8 mouse cellular contexts compared by ENCODE assay signal in the genomic region with DNA sequence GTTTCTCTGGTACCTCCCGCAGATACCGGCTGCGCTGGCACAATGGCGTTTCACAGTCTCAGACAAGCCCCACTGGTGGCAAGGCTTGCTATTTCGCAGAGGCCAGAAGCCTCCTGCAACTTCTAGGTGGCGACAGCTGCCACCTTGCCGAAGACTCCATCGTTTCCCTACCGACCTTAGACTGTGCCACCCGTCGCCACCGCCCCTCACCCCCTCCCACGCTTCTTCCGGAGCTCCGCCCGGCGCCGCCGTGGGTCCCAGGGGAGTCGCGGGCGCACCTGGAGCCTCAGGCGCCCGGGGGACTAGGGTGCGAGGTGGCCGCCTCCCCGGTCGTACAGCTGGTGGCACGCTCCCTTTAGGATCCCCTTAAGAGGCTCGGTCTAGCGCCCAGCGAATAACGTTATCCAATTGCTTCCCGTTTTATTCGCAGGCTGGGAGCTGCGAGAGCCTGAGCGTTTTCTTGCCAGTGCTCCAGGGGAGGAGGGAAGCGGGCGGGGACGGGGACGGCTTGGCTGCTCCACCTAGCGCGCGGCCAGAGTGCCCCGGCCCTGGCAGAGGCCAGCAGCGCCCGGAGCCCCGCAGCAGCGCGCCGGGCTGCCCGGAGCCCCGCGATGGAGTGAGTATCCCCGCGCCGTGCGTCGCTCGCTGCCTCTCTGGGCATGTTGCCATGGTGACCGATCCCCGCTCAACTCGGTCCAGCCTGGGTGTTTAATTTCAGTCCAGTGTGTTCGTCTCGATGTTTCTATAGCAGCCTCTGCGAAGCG. TPM values are rescaled to one million over a fixed set of nuclear protein-coding genes. Genes with fewer than 3 reads are reported as not detected.
A peak's percentile ranks its signal among the peaks of the same experiment; 100 is the strongest.
DNase-seq lines count a peak whose midpoint lies in the region; ATAC-seq and TF ChIP-seq lines count a peak whose summit lies in the region.

A gene (plus strand): TSS at position 307 of the 764 bp plus-strand sequence.

- H3K4me2 ChIP-seq in hindbrain, postnatal 0 days (ENCODE audit: low read depth, low read length): peak within 1 kb of the TSS; percentile 95

- H3K27me3 ChIP-seq in hindbrain, postnatal 0 days (ENCODE audit: insufficient read depth, low read length): no peaks in the 10 kb centered on the region

- 1% methylated on average over 66 of the region's 67 CpGs for WGBS in hindbrain, postnatal 0 days

- TF ChIP-seq POLR2A in cortical plate, adult 2 months (IDR thresholded peaks at IDR 0.05; ENCODE audit: extremely low read depth, insufficient read depth, low read length): peak; percentile 8; the same call in 1 of the 2 replicates

- H3K9me3 ChIP-seq in hindbrain, postnatal 0 days (ENCODE audit: low read length): no peaks in the 10 kb centered on the region

- H3K4me3 ChIP-seq in cortical plate, adult 2 months (ENCODE audit: insufficient read depth, low read length): peak within 1 kb of the TSS; percentile 48
- peak within 1 kb of the TSS; percentile 69 for H3K4me3 ChIP-seq in hindbrain, postnatal 0 days (ENCODE audit: low read length)

- intact Hi-C loops in left cerebral cortex, postnatal 10 days (cut with DNase I): no loop called here

- peak; percentile 34 to 39 for DNase-seq in adrenal gland, adult 18-20 months (ENCODE audit: low spot score in 2 of 2)
- peak; percentile 66 for DNase-seq in gastrocnemius, postnatal 10 days
- peak; percentile 87 for DNase-seq in hindbrain, postnatal 0 days (ENCODE audit: low spot score)
- peak; percentile 77 to 83 for DNase-seq in left cerebral cortex, postnatal 10 days (ENCODE audit: extremely low spot score in 1 of 2, low spot score in 2 of 2)
- DNase-seq in mesoderm, embryonic 11.5 days (ENCODE audit: low read depth, low spot score): peak; percentile 81
- DNase-seq in skeletal muscle tissue, adult 2 months (ENCODE audit: low read depth, low spot score): peak; percentile 23

- no peak for TF ChIP-seq CTCF in cortical plate, adult 2 months (IDR thresholded peaks at IDR 0.05; ENCODE audit: extremely low read depth, insufficient read depth, low read length)
- no peak for TF ChIP-seq CTCF in hindbrain, postnatal 0 days (IDR thresholded peaks at IDR 0.05; ENCODE audit: low read depth)

- H3K4me1 ChIP-seq in cortical plate, adult 2 months (ENCODE audit: control insufficient read depth, insufficient read depth, low read length): no peaks in the 10 kb centered on the region
- 0 out of 2 replicates have a peak, but pooled peaks cover 5% of the 10 kb centered on the region for H3K4me1 ChIP-seq in hindbrain, postnatal 0 days (ENCODE audit: insufficient read depth, low read length)

- H3K27ac ChIP-seq in cortical plate, adult 2 months (ENCODE audit: insufficient read depth, low read length): peak within 1 kb of the TSS; percentile 91
- peak within 1 kb of the TSS; percentile 91 for H3K27ac ChIP-seq in hindbrain, postnatal 0 days

- no peaks in the 10 kb centered on the region for H3K36me3 ChIP-seq in hindbrain, postnatal 0 days (ENCODE audit: insufficient read depth, low read length)

- peak within 1 kb of the TSS; percentile 79 for H3K9ac ChIP-seq in hindbrain, postnatal 0 days (replicated peaks; ENCODE audit: low read length)

- peak; percentile 85 for ATAC-seq in hindbrain, postnatal 0 days
- ATAC-seq in activated CD4-positive, CD25-positive, alpha-beta regulatory T cell, adult 4 months: no peak

RNA-seq across cellular contexts. Expression of the gene that starts here (rescaled TPM):
- 10 to 100 TPM; 10.3 to 43.5 TPM for total RNA-seq in adrenal gland, adult 18-20 months (2021)
- polyA plus RNA-seq in cortical plate, adult 2 months (2012; rRNA removed): 14.1 and 14.8 TPM in 2 replicates
- 1 to 10 TPM; 4.1 to 9.1 TPM for total RNA-seq in gastrocnemius, postnatal 10 days (2021)
- total RNA-seq in hindbrain, postnatal 0 days (2014; rRNA removed): 15.4 and 26.8 TPM in 2 replicates
- 16.8 and 19.9 TPM in 2 replicates for polyA plus RNA-seq in hindbrain, postnatal 0 days (2015; fragmentation: Nextera tagmentation; extraction: Ambion mirVana)
- total RNA-seq in left cerebral cortex, postnatal 10 days (2021): 10 to 100 TPM; 72.9 to 73.2 TPM
- polyA plus RNA-seq in activated CD4-positive, CD25-positive, alpha-beta regulatory T cell, adult 4 months (2017; shearing (Covaris generic)): not detected

Comparison
In these comparisons a context has a peak if more than half of its experiments do, and no peak if none do; other contexts are left out.
1. RNA of the gene that starts here (polyA plus RNA-seq): 16.8 to 19.9 TPM in hindbrain, postnatal 0 days and 14.1 to 14.8 TPM in cortical plate, adult 2 months; not detected in activated CD4-positive, CD25-positive, alpha-beta regulatory T cell, adult 4 months; every median in the first group is over 10 times any median in the second.
2. DNase-seq: peak in every context shown above with its lines; median percentile 87 in hindbrain, postnatal 0 days; 81 in mesoderm, embryonic 11.5 days; 80 in left cerebral cortex, postnatal 10 days; 66 in gastrocnemius, postnatal 10 days; 36 in adrenal gland, adult 18-20 months; 23 in skeletal muscle tissue, adult 2 months.